Mouse (Mus musculus): ENCODE measurements around the gene Itga2b. TPM values are rescaled to one million over a fixed set of nuclear protein-coding genes. Genes with fewer than 3 reads are reported as not detected.
A peak's percentile ranks its signal among the peaks of the same experiment; 100 is the strongest.

Itga2b gene
- polyA plus RNA-seq, 1 experiment from 2014 or later = 5.8 TPM

- Histone ChIP-seq H3K4me1 (no peaks in the 10 kb centered on the region), H3K4me3 (no peak overlapping the region), H3K9me3 (replicated peaks) (no peaks in the 10 kb centered on the region), H3K36me3 (peaks cover 89% of the 10 kb centered on the region), H3K27me3 (ENCODE audit: low read depth, poor library complexity, severe bottlenecking) (no peaks in the 10 kb centered on the region), H3K27ac (replicated peaks) (no peak overlapping the region)
- DNase-seq (ENCODE audit: low spot score) = no peak
- WGBS = 92% methylated on average over 15 of the region's 15 CpGs
Measured at GRCm38 (mm10) chr11:102480111-102480510, 10.2 kb upstream of the Itga2b start.

GRCm38 (mm10) chr11:102479581-102479980, 9.7 kb upstream of the Itga2b start:
- Histone ChIP-seq H3K27ac (replicated peaks) (no peak overlapping the region), H3K9me3 (replicated peaks) (no peaks in the 10 kb centered on the region), H3K36me3 (peaks cover 89% of the 10 kb centered on the region), H3K27me3 (ENCODE audit: low read depth, poor library complexity, severe bottlenecking) (no peaks in the 10 kb centered on the region), H3K4me1 (no peaks in the 10 kb centered on the region), H3K4me3 (no peak overlapping the region)
- DNase-seq (ENCODE audit: low spot score) = no peak
- 96% methylated on average over 23 of the region's 23 CpGs for WGBS

GRCm38 (mm10) chr11:102478671-102479070, 8.7 kb upstream of the Itga2b start:
- no peak overlapping the region for H3K27ac ChIP-seq (replicated peaks)
- WGBS = 91% methylated on average over 3 of the region's 3 CpGs
- DNase-seq (ENCODE audit: low spot score) = no peak
- H3K4me1 ChIP-seq = no peaks in the 10 kb centered on the region
- H3K36me3 ChIP-seq = peaks cover 86% of the 10 kb centered on the region
- no peaks in the 10 kb centered on the region for H3K9me3 ChIP-seq (replicated peaks)
- H3K4me3 ChIP-seq = no peak overlapping the region
- no peaks in the 10 kb centered on the region for H3K27me3 ChIP-seq (ENCODE audit: low read depth, poor library complexity, severe bottlenecking)

- H3K27me3 ChIP-seq (ENCODE audit: low read depth, poor library complexity, severe bottlenecking) = 0 out of 2 replicates have a peak, but pooled peaks cover 5% of the 10 kb centered on the region
- no peak overlapping the region for H3K27ac ChIP-seq (replicated peaks)
- H3K4me1 ChIP-seq = no peaks in the 10 kb centered on the region; the same call in 1 of the 2 replicates
- no peak for DNase-seq (ENCODE audit: low spot score)
- peaks cover 53% of the 10 kb centered on the region for H3K36me3 ChIP-seq
- H3K9me3 ChIP-seq (replicated peaks) = no peaks in the 10 kb centered on the region
- H3K4me3 ChIP-seq = no peak overlapping the region
- 91% methylated on average over 3 of the region's 3 CpGs for WGBS
Measured at GRCm38 (mm10) chr11:102475027-102475426, 5.1 kb upstream of the Itga2b start.

- under 1% methylated on average over 37 of the region's 37 CpGs for WGBS
- peak overlapping the region; percentile 78 for H3K27ac ChIP-seq (replicated peaks)
Measured at GRCm38 (mm10) chr11:102467041-102467631, 2.8 kb downstream of the Itga2b start.

GRCm38 (mm10) chr11:102465713-102466436, 4.0 kb downstream of the Itga2b start:
- Histone ChIP-seq H3K36me3 (no peaks in the 10 kb centered on the region), H3K27ac (replicated peaks) (0 out of 2 replicates have a peak overlapping the region, but pooled peaks have one; percentile 23), H3K9me3 (replicated peaks) (no peaks in the 10 kb centered on the region), H3K4me1 (peaks cover 29% of the 10 kb centered on the region), H3K27me3 (ENCODE audit: low read depth, poor library complexity, severe bottlenecking) (peaks cover 70% of the 10 kb centered on the region), H3K4me3 (peak overlapping the region; percentile 24; the same call in 1 of the 2 replicates)
- DNase-seq (ENCODE audit: low spot score) = peak; percentile 55
- 8% methylated on average over 26 of the region's 26 CpGs for WGBS

More at GRCm38 (mm10) chr11:102467041-102467631, 2.8 kb downstream of the Itga2b start:
- H3K4me1 ChIP-seq = peaks cover 29% of the 10 kb centered on the region
- H3K4me3 ChIP-seq = peak overlapping the region; percentile 60
- H3K27me3 ChIP-seq (ENCODE audit: low read depth, poor library complexity, severe bottlenecking) = peaks cover 62% of the 10 kb centered on the region
- no peaks in the 10 kb centered on the region for H3K36me3 ChIP-seq
- DNase-seq (ENCODE audit: low spot score) = peak; percentile 89
- no peaks in the 10 kb centered on the region for H3K9me3 ChIP-seq (replicated peaks)

- H3K9me3 ChIP-seq (replicated peaks) = no peaks in the 10 kb centered on the region
- peaks cover 29% of the 10 kb centered on the region for H3K4me1 ChIP-seq
- DNase-seq (ENCODE audit: low spot score) = no peak
- H3K36me3 ChIP-seq = no peaks in the 10 kb centered on the region
- no peak overlapping the region for H3K4me3 ChIP-seq
- H3K27me3 ChIP-seq (ENCODE audit: low read depth, poor library complexity, severe bottlenecking) = peaks cover 71% of the 10 kb centered on the region
- no peak overlapping the region for H3K27ac ChIP-seq (replicated peaks)
- 93% methylated on average over 6 of the region's 6 CpGs for WGBS
Measured at GRCm38 (mm10) chr11:102464901-102465300, 5.0 kb downstream of the Itga2b start.

GRCm38 (mm10) chr11:102461764-102462163, 8.2 kb downstream of the Itga2b start:
- peaks cover 65% of the 10 kb centered on the region for H3K27me3 ChIP-seq (ENCODE audit: low read depth, poor library complexity, severe bottlenecking)
- 88% methylated on average over 3 of the region's 3 CpGs for WGBS
- no peak for DNase-seq (ENCODE audit: low spot score)
- no peaks in the 10 kb centered on the region for H3K36me3 ChIP-seq
- peaks cover 21% of the 10 kb centered on the region for H3K4me1 ChIP-seq
- no peaks in the 10 kb centered on the region for H3K9me3 ChIP-seq (replicated peaks)
- no peak overlapping the region for H3K27ac ChIP-seq (replicated peaks)
- H3K4me3 ChIP-seq = no peak overlapping the region

- no peaks in the 10 kb centered on the region for H3K9me3 ChIP-seq (replicated peaks)
- H3K36me3 ChIP-seq = no peaks in the 10 kb centered on the region
- peaks cover 63% of the 10 kb centered on the region for H3K27me3 ChIP-seq (ENCODE audit: low read depth, poor library complexity, severe bottlenecking)
- 55% methylated on average over 16 of the region's 16 CpGs for WGBS
- no peak overlapping the region for H3K27ac ChIP-seq (replicated peaks)
- H3K4me1 ChIP-seq = peaks cover 21% of the 10 kb centered on the region
- no peak overlapping the region for H3K4me3 ChIP-seq
- no peak for DNase-seq (ENCODE audit: low spot score)
Measured at GRCm38 (mm10) chr11:102460541-102460940, 9.4 kb downstream of the Itga2b start.

GRCm38 (mm10) chr11:102455740-102456396, 14.1 kb downstream of the Itga2b start:
- peak; percentile 84 for DNase-seq (ENCODE audit: low spot score)
- Histone ChIP-seq H3K27ac (replicated peaks) (peak overlapping the region; percentile 75), H3K4me1 (peaks cover 32% of the 10 kb centered on the region), H3K27me3 (ENCODE audit: low read depth, poor library complexity, severe bottlenecking) (peaks cover 80% of the 10 kb centered on the region), H3K9me3 (replicated peaks) (no peaks in the 10 kb centered on the region), H3K36me3 (no peaks in the 10 kb centered on the region), H3K4me3 (peak overlapping the region; percentile 65)
- WGBS = under 1% methylated on average over 40 of the region's 40 CpGs

- no peak overlapping the region for H3K27ac ChIP-seq (replicated peaks)
- 19% methylated on average over 10 of the region's 10 CpGs for WGBS
- DNase-seq (ENCODE audit: low spot score) = no peak
- H3K36me3 ChIP-seq = no peaks in the 10 kb centered on the region
- H3K4me3 ChIP-seq = 0 out of 2 replicates have a peak overlapping the region, but pooled peaks have one; percentile 9
- H3K4me1 ChIP-seq = peaks cover 43% of the 10 kb centered on the region
- H3K27me3 ChIP-seq (ENCODE audit: low read depth, poor library complexity, severe bottlenecking) = peaks cover 92% of the 10 kb centered on the region
- H3K9me3 ChIP-seq (replicated peaks) = no peaks in the 10 kb centered on the region
Measured at GRCm38 (mm10) chr11:102453131-102453530, 16.8 kb downstream of the Itga2b start.

- peaks cover 57% of the 10 kb centered on the region for H3K4me1 ChIP-seq
- 55% methylated on average over 17 of the region's 17 CpGs for WGBS
Measured at GRCm38 (mm10) chr11:102449043-102450008, 20.6 kb downstream of the Itga2b start.

More at GRCm38 (mm10) chr11:102449043-102450008, 20.6 kb downstream of the Itga2b start:
- DNase-seq (ENCODE audit: low spot score) = no peak
- Histone ChIP-seq H3K27ac (replicated peaks) (no peak overlapping the region), H3K27me3 (ENCODE audit: low read depth, poor library complexity, severe bottlenecking) (peaks cover 62% of the 10 kb centered on the region), H3K9me3 (replicated peaks) (no peaks in the 10 kb centered on the region), H3K36me3 (no peaks in the 10 kb centered on the region), H3K4me3 (no peak overlapping the region)

Data from midbrain, embryonic 10.5 days (tissue).